In the genomic region with DNA sequence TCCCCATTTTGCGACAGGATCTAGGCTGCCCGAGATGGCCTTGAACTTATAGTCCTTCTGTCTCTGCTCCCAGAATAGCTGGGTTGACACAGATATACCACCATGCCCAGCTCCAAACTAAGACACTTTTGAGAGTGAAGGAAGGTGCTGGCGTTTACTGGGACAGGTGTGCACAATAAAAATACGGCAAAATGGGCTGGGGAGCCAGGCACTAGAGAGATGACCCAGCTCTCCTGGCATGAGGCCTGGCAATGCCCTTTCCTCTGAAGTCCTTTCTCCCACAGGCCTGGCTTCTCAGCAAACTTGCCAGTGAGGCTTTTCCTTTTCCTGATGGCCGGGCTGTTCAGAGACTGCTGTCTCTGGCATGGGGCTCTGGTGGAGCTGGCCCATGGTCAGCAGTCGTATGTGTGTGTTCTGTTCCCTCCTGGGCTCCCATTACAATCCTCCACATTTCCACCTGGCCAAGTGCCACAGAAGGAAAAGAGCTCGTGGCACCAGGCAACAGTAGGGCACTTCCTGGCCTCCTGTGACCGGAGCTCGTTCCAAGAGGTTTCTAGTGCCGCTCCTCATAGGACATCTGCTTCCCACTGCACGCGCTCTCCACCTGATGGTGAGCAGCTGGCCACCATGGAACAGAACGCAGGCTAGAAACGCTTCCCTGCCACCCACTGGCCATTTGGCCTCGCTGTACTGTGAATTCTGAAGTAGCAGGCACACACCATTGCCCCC, we compare ENCODE assay signal across 10 mouse cellular contexts. TPM values are rescaled to one million over a fixed set of nuclear protein-coding genes. Genes with fewer than 3 reads are reported as not detected.
A peak's percentile ranks its signal among the peaks of the same experiment; 100 is the strongest.
DNase-seq lines count a peak whose midpoint lies in the region; TF ChIP-seq lines count a peak whose summit lies in the region.
"Had no signal": no experiment of that assay in that cellular context is flagged by ENCODE, and none has a peak within 500 bp of the region (broad histone marks: within the 10 kb centered on the region; RNA-seq: fewer than 3 reads in every experiment).

No protein-coding gene starts in this region.

- H3K27me3 ChIP-seq in thymus, adult 2 months (ENCODE audit: control insufficient read depth, insufficient read depth, low read length): no peaks in the 10 kb centered on the region
- H3K27me3 ChIP-seq: midbrain, embryonic 12.5 days had no signal

- intact Hi-C loops in left cerebral cortex, postnatal 25 days (cut with DNase I): no loop called here

- TF ChIP-seq CTCF in brain, embryonic 14.5 days (IDR thresholded peaks at IDR 0.05; ENCODE audit: borderline replicate concordance, extremely low read depth, insufficient read depth, insufficient read length): no peak
- TF ChIP-seq CTCF in thymus, adult 2 months (IDR thresholded peaks at IDR 0.05; ENCODE audit: borderline replicate concordance, control insufficient read depth, extremely low read depth, insufficient read depth, low read length, poor library complexity): no peak

- no peak overlapping the region for H3K4me3 ChIP-seq in thymus, adult 2 months (ENCODE audit: control insufficient read depth, insufficient read depth, low read length)
- H3K4me3 ChIP-seq: heart, adult 2 months; midbrain, embryonic 12.5 days had no signal

- peaks cover 6% of the 10 kb centered on the region; the same call in 1 of the 2 replicates for H3K36me3 ChIP-seq in thymus, adult 2 months (ENCODE audit: control insufficient read depth, insufficient read depth, low read length)

- peaks cover 2% of the 10 kb centered on the region; the same call in 1 of the 2 replicates for H3K4me1 ChIP-seq in thymus, adult 2 months (replicated peaks; ENCODE audit: control insufficient read depth, insufficient read depth, low read length)

- H3K27ac ChIP-seq in thymus, adult 2 months (ENCODE audit: control insufficient read depth, insufficient read depth, low read length): no peak overlapping the region
- H3K27ac ChIP-seq: heart, adult 2 months had no signal

- TF ChIP-seq POLR2A in brain, embryonic 14.5 days (IDR thresholded peaks at IDR 0.05; ENCODE audit: borderline replicate concordance, extremely low read depth, insufficient read depth, insufficient read length, poor library complexity, severe bottlenecking): no peak
- TF ChIP-seq POLR2A in thymus, adult 2 months (IDR thresholded peaks at IDR 0.05; ENCODE audit: control insufficient read depth, extremely low read depth, insufficient read depth, low read length, poor library complexity): no peak

- DNase-seq in kidney, postnatal 14 days: peak; percentile 37
- no peak for DNase-seq in kidney, adult 8-10 months
- peak; percentile 46 for DNase-seq in brain, embryonic 14.5 days (ENCODE audit: low read depth)
- DNase-seq in cerebellum, postnatal 25 days: peak; percentile 79 to 85
- DNase-seq in lung, postnatal 10 days: peak; percentile 51
- no peak for DNase-seq in liver
- DNase-seq in left cerebral cortex, postnatal 25 days (ENCODE audit: low spot score in 2 of 2): no peak
- DNase-seq in thymus, adult 2 months: no peak

- 96% methylated on average over 15 of the region's 15 CpGs for WGBS in thymus, adult 2 months

RNA-seq across cellular contexts. Expression of a gene that starts 14.5 kb away (rescaled TPM):
- polyA plus RNA-seq in brain, embryonic 14.5 days (2012; rRNA removed): 54.8 and 60.8 TPM in 2 replicates
- 10 to 100 TPM; 43.3 to 47.3 TPM for total RNA-seq in left cerebral cortex, postnatal 25 days (2021)
- 25.0 and 26.2 TPM in 2 replicates for polyA plus RNA-seq in thymus, adult 2 months (2012; rRNA removed)

RNA-seq across cellular contexts. Expression of a gene that starts 26.0 kb away (rescaled TPM):
- 79.2 and 79.7 TPM in 2 replicates for polyA plus RNA-seq in brain, embryonic 14.5 days (2012; rRNA removed)
- total RNA-seq in left cerebral cortex, postnatal 25 days (2021): 10 to 100 TPM; 47.0 to 47.7 TPM
- polyA plus RNA-seq in thymus, adult 2 months (2012; rRNA removed): 52.3 and 61.2 TPM in 2 replicates

Comparison
In these comparisons a context has a peak if more than half of its experiments do, and no peak if none do; other contexts are left out.
1. DNase-seq: peak in kidney, postnatal 14 days (single experiment), brain, embryonic 14.5 days (single experiment), cerebellum, postnatal 25 days (2 of 2) and lung, postnatal 10 days (single experiment); none in kidney, adult 8-10 months (0 of 2), liver (single experiment), left cerebral cortex, postnatal 25 days (0 of 2) and thymus, adult 2 months (single experiment).